Mouse (Mus musculus) lung, postnatal 0 days (tissue): Measurements from ENCODE around the gene Xylt1. TPM values are rescaled to one million over a fixed set of nuclear protein-coding genes. Genes with fewer than 3 reads are reported as not detected.
A peak's percentile ranks its signal among the peaks of the same experiment; 100 is the strongest.

ENCODE experiments used
- ATAC-seq: fragments of 200-750 bp; cut with Nextera tagmentation; 2 replicates; pipeline ENCODE4 v1.8.0; 2017; ENCODE audit warnings: moderate library complexity
- DNase-seq: peaks from one replicate; pipeline ENCODE4 v3.0.0-alpha.2; 2016; ENCODE audit warnings: low spot score
- H3K27ac ChIP-seq: fragments of 300-500 bp; sonication (generic); 2 replicates; pipeline ENCODE4 v1.5.1; 2014; ENCODE audit warnings: antibody characterized with exemption, mild to moderate bottlenecking, low read length, mixed read lengths
- H3K27me3 ChIP-seq: fragments of 300-500 bp; sonication (generic); replicated peaks from 2 replicates; pipeline ENCODE4 v1.6.1; 2014; ENCODE audit warnings: low read length, mixed read lengths; ENCODE audit not compliant: insufficient read depth
- H3K36me3 ChIP-seq: fragments of 300-500 bp; sonication (generic); 2 replicates; pipeline ENCODE4 v1.6.1; 2014; ENCODE audit warnings: low read length, mixed read lengths; ENCODE audit not compliant: insufficient read depth
- H3K4me1 ChIP-seq: fragments of 300-500 bp; sonication (generic); 2 replicates; pipeline ENCODE4 v1.6.1; 2014; ENCODE audit warnings: antibody characterized with exemption, low read depth, low read length, mixed read lengths; ENCODE audit not compliant: insufficient read depth
- H3K4me2 ChIP-seq: fragments of 300-500 bp; sonication (generic); replicated peaks from 2 replicates; pipeline ENCODE4 v1.6.1; 2014; ENCODE audit warnings: low read depth, mild to moderate bottlenecking, low read length, moderate library complexity, mixed read lengths
- H3K4me3 ChIP-seq: fragments of 300-500 bp; sonication (generic); 2 replicates; pipeline ENCODE4 v1.5.1; 2014; ENCODE audit warnings: low read depth, low read length
- H3K9ac ChIP-seq: fragments of 300-500 bp; sonication (generic); replicated peaks from 2 replicates; pipeline ENCODE4 v1.6.1; 2014; ENCODE audit warnings: low read depth, mild to moderate bottlenecking
- H3K9me3 ChIP-seq: fragments of 300-500 bp; sonication (generic); 2 replicates; pipeline ENCODE4 v1.6.1; 2016; ENCODE audit warnings: low read length, mixed read lengths
- CTCF ChIP-seq: IDR thresholded peaks from 2 replicates; pipeline ENCODE4 v1.5.1; 2016; ENCODE audit warnings: antibody characterized with exemption, mild to moderate bottlenecking
- EP300 ChIP-seq: IDR thresholded peaks from 2 replicates; pipeline ENCODE4 v1.6.1; 2016; ENCODE audit warnings: antibody characterized with exemption, mild to moderate bottlenecking, control low read depth
- WGBS: fragments of 180-500 bp; shearing (Covaris S2); extraction: QIAGEN DNeasy Blood & Tissue Kit; methylation state at CpG from one replicate; pipeline ENCODE4 v1.1.7; 2014; 5-methylcytosine and 5-hydroxymethylcytosine counted together
- polyA plus RNA-seq: library from polyadenylated mRNA; unstranded; fragments of >200 nt; fragmentation: Nextera tagmentation; extraction: Ambion mirVana; gene quantifications from 2 replicates; pipeline ENCODE4 v1.2.1, GENCODE M21; 2015

Gene Xylt1
- polyA plus RNA-seq, 1 experiment from 2014 or later, result 0.45 TPM

DNA sequence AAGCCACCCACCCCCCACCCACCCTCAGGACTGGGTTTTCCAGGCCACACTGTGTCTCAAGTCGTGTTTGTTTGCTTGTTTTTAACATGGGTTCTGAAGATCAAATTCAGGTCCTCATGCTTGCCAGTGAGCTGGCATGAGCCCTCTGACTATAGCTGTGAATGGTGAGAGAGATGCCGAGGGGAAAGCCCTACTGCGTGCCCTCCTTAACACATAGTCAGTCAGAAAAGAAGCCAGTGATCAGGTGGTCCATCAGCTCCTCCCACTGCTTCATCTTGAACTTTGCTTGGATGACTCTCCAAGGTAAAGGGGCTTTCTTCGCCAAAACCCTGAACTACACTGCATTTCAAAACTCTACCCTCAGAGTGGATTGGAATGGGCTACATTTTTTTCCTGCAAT, 183.8 kb downstream of the Xylt1 start:
- Histone ChIP-seq H3K4me1 (no peaks in the 10 kb centered on the region), H3K9me3 (no peaks in the 10 kb centered on the region), H3K9ac (no peak overlapping the region), H3K4me2 (no peak overlapping the region), H3K4me3 (no peak overlapping the region), H3K36me3 (no peaks in the 10 kb centered on the region), H3K27me3 (no peaks in the 10 kb centered on the region), H3K27ac (no peak overlapping the region)
- 79% methylated on average over 4 of the region's 4 CpGs for WGBS
- ATAC-seq (no peak), DNase-seq (no peak)
- TF ChIP-seq CTCF, result no peak
- no peak for TF ChIP-seq EP300

DNA sequence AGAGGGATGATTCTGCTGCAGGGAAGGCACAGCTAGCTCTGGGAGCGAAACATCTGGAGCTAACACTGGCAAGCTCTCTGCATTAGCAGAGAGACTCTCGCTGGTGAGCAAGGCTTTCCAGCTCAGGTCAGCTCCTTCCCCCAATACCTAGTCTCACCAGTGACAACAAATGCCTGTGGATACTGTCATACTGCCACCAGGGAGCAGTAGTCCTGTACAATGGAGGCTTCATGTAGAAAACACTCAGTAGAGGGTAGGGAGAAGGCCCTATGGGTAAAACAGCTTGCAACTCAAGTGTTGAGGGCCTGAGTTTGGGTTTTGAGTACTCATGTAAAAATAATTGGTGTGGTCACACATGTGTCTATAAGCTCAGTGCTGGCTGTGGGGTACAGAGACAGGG, 185.3 kb downstream of the Xylt1 start:
- ATAC-seq, result no peak
- H3K27ac ChIP-seq, result no peak overlapping the region
- WGBS, result 68% methylated on average over 2 of the region's 2 CpGs

DNA sequence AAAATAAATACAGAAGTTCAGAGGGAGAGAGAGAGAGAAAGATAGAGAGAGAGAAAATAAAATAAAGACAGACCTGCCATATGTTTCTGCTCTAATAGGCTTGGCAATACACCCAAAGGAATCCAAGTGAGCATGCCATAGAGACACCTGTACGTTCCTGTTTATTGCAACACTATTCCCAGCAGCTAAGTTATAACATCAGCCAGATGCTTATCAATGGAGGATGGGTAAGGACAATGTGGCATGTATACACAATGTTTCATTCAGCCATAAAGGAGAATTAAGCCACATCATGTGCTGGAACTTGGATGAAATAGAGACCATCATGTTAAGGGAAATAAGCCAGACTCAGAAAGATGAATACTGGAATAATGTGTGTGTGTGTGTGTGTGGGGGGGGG, 186.1 kb downstream of the Xylt1 start:
- TF ChIP-seq EP300 (no peak), CTCF (no peak)
- H3K4me1 ChIP-seq, result no peaks in the 10 kb centered on the region
- DNase-seq (no peak), ATAC-seq (no peak)
- H3K36me3 ChIP-seq, result no peaks in the 10 kb centered on the region
- no peak overlapping the region for H3K27ac ChIP-seq
- H3K4me2 ChIP-seq, result no peak overlapping the region
- no peaks in the 10 kb centered on the region for H3K27me3 ChIP-seq
- H3K4me3 ChIP-seq, result no peak overlapping the region
- no peaks in the 10 kb centered on the region for H3K9me3 ChIP-seq
- H3K9ac ChIP-seq, result no peak overlapping the region
- WGBS, result 83% methylated on average over 1 of the region's 1 CpGs

More for the DNA sequence above, 185.3 kb downstream of the Xylt1 start:
- DNase-seq, result no peak
- no peak overlapping the region for H3K4me3 ChIP-seq
- no peaks in the 10 kb centered on the region for H3K9me3 ChIP-seq
- no peaks in the 10 kb centered on the region for H3K4me1 ChIP-seq
- H3K4me2 ChIP-seq, result no peak overlapping the region
- peak; percentile 48 for TF ChIP-seq CTCF
- no peak for TF ChIP-seq EP300
- H3K9ac ChIP-seq, result no peak overlapping the region
- no peaks in the 10 kb centered on the region for H3K36me3 ChIP-seq
- H3K27me3 ChIP-seq, result no peaks in the 10 kb centered on the region

DNA sequence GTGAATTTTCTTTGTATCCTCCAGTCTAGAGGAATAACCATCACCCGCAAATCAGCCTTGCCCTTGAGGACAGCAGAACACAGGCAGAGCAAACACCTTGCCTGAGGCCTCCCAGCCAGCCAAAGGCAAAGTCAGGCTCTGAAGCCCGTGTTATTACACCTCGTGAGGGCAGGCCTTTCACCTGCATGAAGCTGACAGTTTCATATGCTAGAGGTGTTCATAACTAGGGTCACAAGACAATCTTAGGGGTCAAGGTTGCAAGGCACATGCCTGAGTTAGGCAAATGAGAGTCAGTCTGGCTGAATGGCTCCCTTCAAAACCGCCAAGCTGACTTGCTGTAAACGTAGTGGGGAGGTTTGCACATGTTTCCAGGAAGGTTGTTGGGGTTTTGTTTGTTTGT, 186.5 kb downstream of the Xylt1 start:
- TF ChIP-seq CTCF (no peak), EP300 (no peak)
- Histone ChIP-seq H3K27me3 (no peaks in the 10 kb centered on the region), H3K4me3 (no peak overlapping the region), H3K36me3 (no peaks in the 10 kb centered on the region), H3K4me2 (no peak overlapping the region), H3K9me3 (no peaks in the 10 kb centered on the region), H3K27ac (no peak overlapping the region), H3K4me1 (no peaks in the 10 kb centered on the region), H3K9ac (no peak overlapping the region)
- WGBS, result 71% methylated on average over 5 of the region's 5 CpGs
- ATAC-seq (no peak), DNase-seq (no peak)

DNA sequence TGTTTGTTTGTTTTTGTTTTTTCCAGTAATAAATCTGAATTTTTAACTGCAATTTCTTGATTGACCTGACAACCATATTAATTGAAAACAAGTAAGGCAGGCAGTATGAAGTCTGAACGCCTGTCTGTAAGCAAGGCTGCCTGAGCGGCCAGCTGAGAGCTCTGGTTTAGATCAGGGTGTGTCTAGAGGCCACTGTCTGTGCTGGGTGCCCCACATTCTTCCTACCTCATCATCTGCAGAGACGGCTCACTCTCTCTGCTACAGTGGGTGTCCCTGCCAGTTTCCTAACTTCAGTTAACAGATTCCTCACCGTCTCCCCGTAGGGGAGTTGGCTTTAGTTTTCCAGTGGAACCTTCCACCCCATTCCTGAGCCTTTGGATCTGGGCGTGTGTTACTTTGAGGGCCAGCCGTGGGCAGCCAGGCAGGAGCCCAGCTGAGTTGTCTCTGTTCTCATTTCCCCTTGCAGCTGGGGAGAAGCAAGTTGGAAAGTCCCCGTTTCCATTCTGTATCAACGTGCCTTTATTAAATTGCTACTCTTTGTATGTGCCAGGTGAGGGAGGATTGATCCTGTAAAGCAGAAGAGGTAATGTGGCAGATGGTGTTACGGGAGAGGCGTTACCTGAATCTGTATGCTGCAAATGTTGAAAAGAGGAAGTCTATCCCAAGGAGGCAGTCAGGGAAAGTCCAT, 187.0 kb downstream of the Xylt1 start:
- no peaks in the 10 kb centered on the region for H3K4me1 ChIP-seq
- no peak overlapping the region for H3K27ac ChIP-seq
- ATAC-seq, result no peak
- no peak for DNase-seq
- no peaks in the 10 kb centered on the region for H3K9me3 ChIP-seq
- no peaks in the 10 kb centered on the region for H3K27me3 ChIP-seq
- H3K4me2 ChIP-seq, result no peak overlapping the region
- H3K4me3 ChIP-seq, result no peak overlapping the region
- H3K36me3 ChIP-seq, result no peaks in the 10 kb centered on the region
- no peak for TF ChIP-seq EP300
- no peak for TF ChIP-seq CTCF
- 73% methylated on average over 11 of the region's 11 CpGs for WGBS
- H3K9ac ChIP-seq, result no peak overlapping the region

DNA sequence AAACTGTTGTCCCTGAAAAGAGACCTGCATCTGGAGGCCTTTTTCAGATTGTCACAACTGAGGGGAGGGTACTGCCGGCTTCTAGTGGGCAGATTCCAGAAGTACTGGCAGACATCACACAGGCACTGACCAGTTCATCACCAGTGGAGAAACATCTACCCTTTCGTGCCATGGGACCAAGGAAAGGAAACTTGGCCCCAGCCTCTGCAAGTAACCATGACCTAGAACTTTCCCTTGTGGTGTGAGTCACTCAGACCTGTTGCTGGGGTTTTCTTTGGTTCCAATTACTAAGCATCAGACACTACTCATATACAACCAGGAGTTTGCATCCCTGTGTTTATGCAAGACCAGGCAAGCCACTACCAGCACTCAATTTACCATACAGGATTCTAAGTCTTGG, 190.4 kb downstream of the Xylt1 start:
- H3K9me3 ChIP-seq, result no peaks in the 10 kb centered on the region
- H3K4me3 ChIP-seq, result no peak overlapping the region
- ATAC-seq (no peak), DNase-seq (no peak)
- no peak for TF ChIP-seq CTCF
- TF ChIP-seq EP300, result no peak
- no peak overlapping the region for H3K9ac ChIP-seq
- H3K4me1 ChIP-seq, result no peaks in the 10 kb centered on the region
- 77% methylated on average over 2 of the region's 2 CpGs for WGBS
- no peaks in the 10 kb centered on the region for H3K36me3 ChIP-seq
- no peaks in the 10 kb centered on the region for H3K27me3 ChIP-seq
- no peak overlapping the region for H3K4me2 ChIP-seq
- H3K27ac ChIP-seq, result no peak overlapping the region

DNA sequence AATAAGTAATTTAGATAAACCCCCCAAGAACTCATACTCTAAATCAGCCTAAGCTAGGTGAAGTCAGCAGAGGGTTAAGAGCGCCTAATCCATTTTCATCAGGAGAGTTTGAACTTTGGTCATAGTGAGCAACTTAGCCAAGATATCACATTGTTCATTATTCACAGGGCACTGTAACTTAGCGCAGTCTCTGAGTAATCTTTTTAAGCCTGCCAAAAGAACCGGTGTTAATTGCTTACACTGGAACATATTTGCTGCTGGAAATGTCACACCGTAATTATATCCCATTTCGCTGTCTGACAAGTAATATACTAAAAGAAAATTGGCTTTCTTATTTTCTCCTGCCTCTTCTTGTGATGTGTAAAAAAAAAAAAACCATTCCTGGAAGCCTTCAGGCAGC, 190.9 kb downstream of the Xylt1 start:
- no peak overlapping the region for H3K27ac ChIP-seq
- 66% methylated on average over 5 of the region's 5 CpGs for WGBS
- H3K9ac ChIP-seq, result no peak overlapping the region
- no peaks in the 10 kb centered on the region for H3K4me1 ChIP-seq
- TF ChIP-seq CTCF (no peak), EP300 (no peak)
- DNase-seq, result no peak
- H3K4me3 ChIP-seq, result no peak overlapping the region
- H3K4me2 ChIP-seq, result no peak overlapping the region
- H3K9me3 ChIP-seq, result no peaks in the 10 kb centered on the region
- no peaks in the 10 kb centered on the region for H3K36me3 ChIP-seq
- ATAC-seq, result no peak
- H3K27me3 ChIP-seq, result no peaks in the 10 kb centered on the region
